Mouse (Mus musculus): ENCODE measurements around the gene Kcnq1. TPM values are rescaled to one million over a fixed set of nuclear protein-coding genes. Genes with fewer than 3 reads are reported as not detected.
A peak's percentile ranks its signal among the peaks of the same experiment; 100 is the strongest.

The Kcnq1 gene
- polyA plus RNA-seq, 1 experiment from 2014 or later, result 5.4 TPM

DNA sequence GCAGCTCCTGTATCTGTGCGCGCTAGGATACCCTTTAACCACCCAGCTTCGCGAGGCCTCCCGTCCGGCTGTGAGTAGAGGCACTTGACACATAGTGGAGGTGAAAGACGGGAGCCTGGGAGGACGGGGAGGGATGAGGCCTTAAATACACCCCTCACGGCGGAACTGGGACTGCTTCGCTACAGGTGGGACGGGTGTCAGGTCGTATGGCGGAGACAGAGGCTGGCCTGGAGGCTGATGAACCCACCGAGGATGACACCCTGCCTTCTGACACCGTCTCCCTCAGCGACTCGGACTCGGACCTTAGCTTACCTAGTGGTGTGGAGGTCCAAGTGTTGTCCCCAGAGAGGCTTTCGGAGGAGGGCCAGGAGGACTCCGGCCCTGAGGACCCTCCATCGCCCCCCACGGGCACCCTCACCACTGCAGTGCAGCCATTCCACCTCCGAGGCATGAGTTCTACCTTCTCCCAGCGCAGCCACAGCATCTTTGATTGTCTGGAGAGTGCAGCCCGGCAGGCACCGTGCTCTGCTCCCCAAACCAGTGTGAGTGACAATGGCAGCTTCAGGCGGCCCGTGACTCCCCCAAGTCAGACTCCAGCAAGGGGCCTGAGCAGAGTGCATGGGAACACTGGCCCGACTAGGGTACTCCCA lies 36.3 kb upstream of the Kcnq1 start:
- peaks cover 10% of the 10 kb centered on the region; the same call in 1 of the 2 replicates for H3K27me3 ChIP-seq (ENCODE audit: insufficient read depth, poor library complexity, severe bottlenecking)
- no peaks in the 10 kb centered on the region for H3K9me3 ChIP-seq
- H3K4me1 ChIP-seq, result peaks cover 35% of the 10 kb centered on the region
- H3K36me3 ChIP-seq, result peaks cover 52% of the 10 kb centered on the region
- DNase-seq (ENCODE audit: low spot score), result no peak
- peak overlapping the region; percentile 91 for H3K27ac ChIP-seq
- 13% methylated on average over 30 of the region's 30 CpGs for WGBS
- peak overlapping the region; percentile 70 for H3K4me3 ChIP-seq

DNA sequence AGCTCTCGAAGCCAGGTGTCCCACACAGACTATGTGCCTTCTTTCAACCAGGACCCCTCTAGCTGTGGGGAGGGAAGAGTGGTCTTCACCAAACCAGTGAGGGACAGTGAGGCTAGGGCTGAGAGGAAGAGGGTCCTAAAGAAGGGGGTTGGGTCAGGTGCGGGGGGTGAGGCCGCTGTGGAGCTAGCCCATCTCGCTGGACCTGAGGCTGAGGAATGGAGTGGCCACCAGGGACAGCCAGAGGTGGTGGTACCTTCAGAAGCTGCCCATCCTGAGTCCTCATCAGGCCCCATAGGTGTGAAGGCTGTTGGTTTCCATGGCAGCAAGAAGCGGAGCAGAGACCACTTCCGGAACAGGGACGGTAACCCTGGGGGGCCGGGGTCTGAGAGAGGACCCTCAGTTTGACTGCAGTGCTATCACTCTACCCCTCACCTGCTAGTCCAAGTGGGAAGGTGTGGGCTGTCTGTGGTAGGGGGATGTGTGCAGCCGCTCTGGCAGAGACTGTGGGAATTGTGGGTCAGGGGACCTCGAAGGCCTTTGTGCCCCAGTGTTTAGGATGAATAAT lies 35.6 kb upstream of the Kcnq1 start:
- H3K4me1 ChIP-seq, result peaks cover 35% of the 10 kb centered on the region
- H3K9me3 ChIP-seq, result no peaks in the 10 kb centered on the region
- H3K27ac ChIP-seq, result peak overlapping the region; percentile 91
- peaks cover 12% of the 10 kb centered on the region; the same call in 1 of the 2 replicates for H3K27me3 ChIP-seq (ENCODE audit: insufficient read depth, poor library complexity, severe bottlenecking)
- peak overlapping the region; percentile 70 for H3K4me3 ChIP-seq
- no peak for DNase-seq (ENCODE audit: low spot score)
- peaks cover 45% of the 10 kb centered on the region for H3K36me3 ChIP-seq
- 92% methylated on average over 10 of the region's 10 CpGs for WGBS

- Histone ChIP-seq H3K4me3 (no peak overlapping the region), H3K36me3 (peaks cover 25% of the 10 kb centered on the region), H3K4me1 (peaks cover 35% of the 10 kb centered on the region), H3K27me3 (ENCODE audit: insufficient read depth, poor library complexity, severe bottlenecking) (peaks cover 17% of the 10 kb centered on the region), H3K9me3 (no peaks in the 10 kb centered on the region), H3K27ac (no peak overlapping the region)
- 81% methylated on average over 5 of the region's 5 CpGs for WGBS
- DNase-seq (ENCODE audit: low spot score), result no peak
Observed at GRCm38 (mm10) chr7:143072605-143073004, 33.6 kb upstream of the Kcnq1 start.

DNA sequence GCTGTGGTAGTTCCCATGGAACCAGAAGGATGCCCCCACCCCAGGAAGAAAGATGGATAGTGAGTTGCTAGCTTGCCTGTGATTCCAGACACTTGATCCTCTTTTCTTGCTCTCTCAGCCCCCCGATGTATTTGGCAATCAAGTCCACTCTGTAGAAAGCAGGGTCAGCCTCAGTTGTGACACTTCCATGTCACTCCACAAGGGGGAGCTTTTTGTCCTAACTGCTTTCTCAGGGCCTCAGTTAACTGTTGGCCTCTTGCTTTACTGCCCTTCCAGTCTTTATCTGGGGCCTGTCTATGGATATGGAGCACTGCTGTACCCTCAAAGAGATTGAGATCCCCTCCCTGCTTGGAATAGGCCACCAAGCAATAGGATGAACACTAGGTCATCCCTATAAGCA lies 33.1 kb upstream of the Kcnq1 start:
- no peak overlapping the region for H3K27ac ChIP-seq
- H3K9me3 ChIP-seq, result no peaks in the 10 kb centered on the region
- peaks cover 31% of the 10 kb centered on the region for H3K4me1 ChIP-seq
- no peak for DNase-seq (ENCODE audit: low spot score)
- 71% methylated on average over 1 of the region's 1 CpGs for WGBS
- H3K27me3 ChIP-seq (ENCODE audit: insufficient read depth, poor library complexity, severe bottlenecking), result peaks cover 17% of the 10 kb centered on the region
- H3K4me3 ChIP-seq, result no peak overlapping the region
- H3K36me3 ChIP-seq, result peaks cover 20% of the 10 kb centered on the region

- WGBS, result 64% methylated on average over 5 of the region's 5 CpGs
- H3K4me3 ChIP-seq, result no peak overlapping the region
- H3K27ac ChIP-seq, result no peak overlapping the region
- no peaks in the 10 kb centered on the region for H3K9me3 ChIP-seq
- peaks cover 9% of the 10 kb centered on the region for H3K36me3 ChIP-seq
- no peak for DNase-seq (ENCODE audit: low spot score)
- peaks cover 16% of the 10 kb centered on the region for H3K4me1 ChIP-seq
- peaks cover 18% of the 10 kb centered on the region for H3K27me3 ChIP-seq (ENCODE audit: insufficient read depth, poor library complexity, severe bottlenecking)
Observed at GRCm38 (mm10) chr7:143075394-143075793, 30.8 kb upstream of the Kcnq1 start.

DNA sequence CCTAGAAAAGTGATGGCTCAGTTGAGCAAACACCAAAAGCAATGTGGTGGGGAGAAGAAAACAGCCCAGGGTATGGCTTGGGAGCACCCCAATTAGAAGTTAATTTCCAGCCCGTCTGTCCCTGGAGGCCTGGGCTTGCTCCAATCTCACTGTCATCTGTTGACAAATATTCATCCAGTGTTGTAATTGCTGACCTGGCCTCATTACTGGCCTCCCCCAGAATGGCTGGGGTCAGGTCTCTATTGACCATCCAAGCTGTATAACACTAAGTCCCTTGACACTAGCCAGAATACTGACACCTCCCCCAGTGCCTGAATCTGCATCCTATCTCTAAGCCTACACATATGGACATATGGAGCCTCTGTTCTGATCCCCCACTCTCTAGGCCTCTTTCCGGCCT lies 28.8 kb upstream of the Kcnq1 start:
- Histone ChIP-seq H3K27me3 (ENCODE audit: insufficient read depth, poor library complexity, severe bottlenecking) (peaks cover 37% of the 10 kb centered on the region), H3K4me1 (peaks cover 10% of the 10 kb centered on the region), H3K9me3 (no peaks in the 10 kb centered on the region), H3K4me3 (no peak overlapping the region), H3K27ac (no peak overlapping the region), H3K36me3 (no peaks in the 10 kb centered on the region)
- 76% methylated on average over 2 of the region's 2 CpGs for WGBS
- DNase-seq (ENCODE audit: low spot score), result no peak

GRCm38 (mm10) chr7:143082024-143082423 lies 24.1 kb upstream of the Kcnq1 start:
- WGBS, result 60% methylated on average over 6 of the region's 6 CpGs
- DNase-seq (ENCODE audit: low spot score), result no peak
- Histone ChIP-seq H3K4me3 (no peak overlapping the region), H3K9me3 (no peaks in the 10 kb centered on the region), H3K36me3 (no peaks in the 10 kb centered on the region), H3K27me3 (ENCODE audit: insufficient read depth, poor library complexity, severe bottlenecking) (peaks cover 49% of the 10 kb centered on the region), H3K4me1 (peaks cover 23% of the 10 kb centered on the region), H3K27ac (no peak overlapping the region)

- Histone ChIP-seq H3K36me3 (no peaks in the 10 kb centered on the region), H3K9me3 (no peaks in the 10 kb centered on the region), H3K27me3 (ENCODE audit: insufficient read depth, poor library complexity, severe bottlenecking) (peaks cover 52% of the 10 kb centered on the region), H3K4me3 (no peak overlapping the region), H3K27ac (no peak overlapping the region), H3K4me1 (peaks cover 26% of the 10 kb centered on the region)
- no peak for DNase-seq (ENCODE audit: low spot score)
- WGBS, result 56% methylated on average over 2 of the region's 2 CpGs
Observed at GRCm38 (mm10) chr7:143083708-143084107, 22.5 kb upstream of the Kcnq1 start.

DNA sequence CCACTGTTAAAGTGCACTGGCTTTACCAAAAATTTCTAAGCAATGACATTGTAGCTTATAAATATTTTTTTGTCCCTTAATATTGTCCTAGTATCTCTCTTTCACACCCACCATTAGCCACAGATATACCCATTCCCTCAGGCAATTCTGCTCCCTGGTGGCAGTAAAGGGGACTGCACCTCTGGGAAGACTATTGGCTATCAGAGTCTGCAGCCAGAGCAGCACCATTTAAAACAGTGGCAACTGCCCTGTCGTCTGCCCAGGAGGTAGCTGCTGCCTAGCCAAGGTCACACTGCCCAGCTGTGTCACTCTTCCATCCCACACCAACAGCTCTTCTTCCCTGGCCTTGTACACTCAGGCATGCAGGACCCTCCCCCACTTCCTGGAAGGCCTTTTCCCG lies 19.8 kb upstream of the Kcnq1 start:
- H3K4me3 ChIP-seq, result no peak overlapping the region
- peaks cover 26% of the 10 kb centered on the region for H3K4me1 ChIP-seq
- H3K9me3 ChIP-seq, result no peaks in the 10 kb centered on the region
- peak overlapping the region; percentile 67; the same call in 1 of the 2 replicates for H3K27ac ChIP-seq
- H3K36me3 ChIP-seq, result no peaks in the 10 kb centered on the region
- DNase-seq (ENCODE audit: low spot score), result no peak
- 49% methylated on average over 2 of the region's 2 CpGs for WGBS
- peaks cover 61% of the 10 kb centered on the region for H3K27me3 ChIP-seq (ENCODE audit: insufficient read depth, poor library complexity, severe bottlenecking)

DNA sequence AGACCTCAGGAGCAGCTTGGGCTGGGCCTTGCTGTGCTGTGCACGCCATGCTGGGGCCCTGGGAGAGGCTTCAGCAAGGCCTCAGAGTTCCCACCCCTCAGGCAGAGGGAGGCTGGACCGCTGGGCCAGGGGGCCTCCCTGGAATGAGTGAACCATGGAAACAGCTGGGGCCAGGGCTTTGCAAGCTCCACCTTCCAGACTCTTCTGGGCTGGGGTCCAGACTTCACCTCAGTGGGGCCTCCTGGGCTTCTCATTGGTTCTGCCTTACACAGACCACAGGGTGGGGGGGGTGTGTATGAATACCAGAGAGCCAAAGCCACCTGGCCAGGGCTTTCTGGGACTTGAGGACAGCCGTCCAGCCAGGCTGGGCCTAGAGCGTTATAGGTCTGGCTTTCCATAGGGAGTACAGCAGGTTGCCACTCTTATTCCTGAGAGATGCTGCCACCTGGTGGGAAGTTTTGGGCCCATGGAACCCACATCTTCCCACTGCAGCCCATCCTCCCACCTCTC lies 19.0 kb upstream of the Kcnq1 start:
- peak; percentile 84 for DNase-seq (ENCODE audit: low spot score)
- 33% methylated on average over 4 of the region's 4 CpGs for WGBS
- Histone ChIP-seq H3K9me3 (no peaks in the 10 kb centered on the region), H3K27ac (peak overlapping the region; percentile 67; the same call in 1 of the 2 replicates), H3K4me1 (peaks cover 23% of the 10 kb centered on the region), H3K36me3 (no peaks in the 10 kb centered on the region), H3K27me3 (ENCODE audit: insufficient read depth, poor library complexity, severe bottlenecking) (peaks cover 54% of the 10 kb centered on the region), H3K4me3 (no peak overlapping the region)

DNA sequence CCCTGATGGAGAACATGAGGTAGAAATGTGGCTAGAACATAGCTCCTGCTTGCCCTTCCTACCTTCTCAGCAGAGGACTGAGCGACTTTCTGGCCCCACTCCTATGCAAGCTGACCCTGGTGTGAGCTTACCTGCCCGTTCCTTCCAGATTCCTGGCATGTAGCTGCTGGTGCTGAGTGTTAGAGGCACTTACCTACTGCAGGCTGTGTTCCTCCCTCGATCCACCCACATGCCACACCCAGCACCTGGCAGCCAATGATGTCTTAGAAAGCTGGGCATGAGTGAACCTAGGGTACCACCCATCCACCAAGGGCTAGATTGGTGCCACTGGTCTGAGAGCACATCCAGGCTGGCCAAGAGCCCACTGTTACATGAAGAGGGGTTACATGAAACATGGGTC lies 12.3 kb upstream of the Kcnq1 start:
- DNase-seq (ENCODE audit: low spot score), result no peak
- Histone ChIP-seq H3K9me3 (no peaks in the 10 kb centered on the region), H3K36me3 (no peaks in the 10 kb centered on the region), H3K27me3 (ENCODE audit: insufficient read depth, poor library complexity, severe bottlenecking) (peaks cover 53% of the 10 kb centered on the region), H3K4me1 (no peaks in the 10 kb centered on the region), H3K27ac (no peak overlapping the region), H3K4me3 (no peak overlapping the region)
- WGBS, result 76% methylated on average over 3 of the region's 3 CpGs

GRCm38 (mm10) chr7:143094592-143095553 lies 11.3 kb upstream of the Kcnq1 start, which contains the start of gene Trpm5:
TSS of gene Trpm5 (minus strand) at chr7:143094642.
- DNase-seq (ENCODE audit: low spot score), result no peak
- no peaks in the 10 kb centered on the region for H3K4me1 ChIP-seq
- no peak within 1 kb of the TSS for H3K4me3 ChIP-seq
- H3K9me3 ChIP-seq, result no peaks in the 10 kb centered on the region
- H3K27me3 ChIP-seq (ENCODE audit: insufficient read depth, poor library complexity, severe bottlenecking), result peaks cover 51% of the 10 kb centered on the region
- no peaks in the 10 kb centered on the region for H3K36me3 ChIP-seq
- H3K27ac ChIP-seq, result no peak within 1 kb of the TSS; the same call in 1 of the 2 replicates
- 36% methylated on average over 10 of the region's 10 CpGs for WGBS

GRCm38 (mm10) chr7:143095554-143095907 lies 10.6 kb upstream of the Kcnq1 start:
- WGBS, result 48% methylated on average over 1 of the region's 1 CpGs
- H3K4me3 ChIP-seq, result no peak overlapping the region
- DNase-seq (ENCODE audit: low spot score), result no peak
- no peak overlapping the region for H3K27ac ChIP-seq
- H3K4me1 ChIP-seq, result 0 out of 2 replicates have a peak, but pooled peaks cover 4% of the 10 kb centered on the region
- H3K9me3 ChIP-seq, result no peaks in the 10 kb centered on the region
- peaks cover 51% of the 10 kb centered on the region for H3K27me3 ChIP-seq (ENCODE audit: insufficient read depth, poor library complexity, severe bottlenecking)
- H3K36me3 ChIP-seq, result no peaks in the 10 kb centered on the region
